Mouse (Mus musculus) embryonic facial prominence, embryonic 12.5 days (tissue): ENCODE results near the gene Fkbp4. TPM values are rescaled to one million over a fixed set of nuclear protein-coding genes. Genes with fewer than 3 reads are reported as not detected.

Experiments used
- ATAC-seq: fragments of 200-750 bp; cut with Nextera tagmentation; 2 replicates; pipeline ENCODE4 v1.8.0; 2017; ENCODE audit not compliant: insufficient number of reproducible peaks, insufficient read depth, low FRiP score, low TSS enrichment
- H3K27ac ChIP-seq: fragments of 300-500 bp; sonication (generic); 2 replicates; pipeline ENCODE4 v1.5.1; 2016; ENCODE audit warnings: mild to moderate bottlenecking
- H3K27me3 ChIP-seq: fragments of 300-500 bp; sonication (generic); 2 replicates; pipeline ENCODE4 v1.6.1; 2016; ENCODE audit warnings: mild to moderate bottlenecking, moderate library complexity
- H3K36me3 ChIP-seq: fragments of 300-500 bp; sonication (generic); 2 replicates; pipeline ENCODE4 v1.6.1; 2016; ENCODE audit warnings: mild to moderate bottlenecking
- H3K4me1 ChIP-seq: fragments of 300-500 bp; sonication (generic); 2 replicates; pipeline ENCODE4 v1.6.1; 2016
- H3K4me2 ChIP-seq: fragments of 300-500 bp; sonication (generic); replicated peaks from 2 replicates; pipeline ENCODE4 v1.6.1; 2016; ENCODE audit warnings: mild to moderate bottlenecking, moderate library complexity
- H3K4me3 ChIP-seq: fragments of 300-500 bp; sonication (generic); 2 replicates; pipeline ENCODE4 v1.5.1; 2016; ENCODE audit warnings: mild to moderate bottlenecking
- H3K9ac ChIP-seq: fragments of 300-500 bp; sonication (generic); 2 replicates; pipeline ENCODE4 v1.6.1; 2016; ENCODE audit warnings: mild to moderate bottlenecking, moderate library complexity
- H3K9me3 ChIP-seq: fragments of 300-500 bp; sonication (generic); 2 replicates; pipeline ENCODE4 v1.6.1; 2016; ENCODE audit warnings: mild to moderate bottlenecking, moderate library complexity
- WGBS: fragments of 180-500 bp; shearing (Covaris S2); methylation state at CpG from one replicate; pipeline ENCODE4 v1.1.7; 2016; 5-methylcytosine and 5-hydroxymethylcytosine counted together
- polyA plus RNA-seq: library from polyadenylated mRNA; unstranded; fragments of >200 nt; fragmentation: Nextera tagmentation; extraction: Ambion mirVana; gene quantifications from 2 replicates; pipeline ENCODE4 v1.2.1, GENCODE M21; 2016

Fkbp4 gene
- polyA plus RNA-seq, 1 experiment from 2014 or later = 502 TPM

GRCm38 (mm10) chr6:128436356-128437005 lies 2.0 kb downstream of the Fkbp4 start:
- H3K27me3 ChIP-seq = no peaks in the 10 kb centered on the region
- H3K36me3 ChIP-seq = peaks cover 50% of the 10 kb centered on the region
- no peaks in the 10 kb centered on the region for H3K9me3 ChIP-seq
- no peak overlapping the region for H3K27ac ChIP-seq
- H3K9ac ChIP-seq = peak overlapping the region; percentile 90
- peak overlapping the region; percentile 77 for H3K4me2 ChIP-seq
- peak overlapping the region; percentile 97 for H3K4me3 ChIP-seq
- no peak for ATAC-seq
- peaks cover 16% of the 10 kb centered on the region for H3K4me1 ChIP-seq
- WGBS = 93% methylated on average over 8 of the region's 8 CpGs

- no peak for ATAC-seq
- peaks cover 59% of the 10 kb centered on the region for H3K36me3 ChIP-seq
- no peak overlapping the region for H3K4me3 ChIP-seq
- no peak overlapping the region for H3K4me2 ChIP-seq
- peaks cover 16% of the 10 kb centered on the region for H3K4me1 ChIP-seq
- H3K27ac ChIP-seq = no peak overlapping the region
- H3K27me3 ChIP-seq = no peaks in the 10 kb centered on the region
- H3K9me3 ChIP-seq = no peaks in the 10 kb centered on the region
- 86% methylated on average over 5 of the region's 5 CpGs for WGBS
- H3K9ac ChIP-seq = no peak overlapping the region
These were observed 3.0 kb downstream of the Fkbp4 start for GRCm38 (mm10) chr6:128435474-128435873.

DNA sequence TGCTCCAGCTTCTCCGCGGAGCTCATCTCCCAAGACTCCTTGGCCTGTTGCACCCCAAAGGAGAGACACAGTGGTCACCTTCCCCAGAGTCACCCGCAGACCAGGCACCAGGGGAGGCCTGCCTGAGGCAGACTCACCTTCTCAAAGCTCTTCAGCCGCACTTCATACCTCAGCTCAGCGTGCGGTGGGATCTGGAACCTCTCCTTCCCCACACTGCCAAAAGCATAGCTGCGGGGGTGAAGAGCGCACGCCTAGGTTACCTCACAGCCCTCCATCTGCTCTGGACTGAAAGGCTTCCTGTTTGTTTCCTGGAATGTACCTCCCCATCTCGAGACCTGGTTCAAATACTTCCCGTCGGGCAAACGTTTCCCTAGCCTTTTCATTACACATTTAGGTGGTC lies 4.9 kb downstream of the Fkbp4 start:
- no peak overlapping the region for H3K9ac ChIP-seq
- ATAC-seq = no peak
- H3K27me3 ChIP-seq = no peaks in the 10 kb centered on the region
- H3K4me2 ChIP-seq = no peak overlapping the region
- peaks cover 10% of the 10 kb centered on the region for H3K4me1 ChIP-seq
- no peaks in the 10 kb centered on the region for H3K9me3 ChIP-seq
- no peak overlapping the region for H3K27ac ChIP-seq
- H3K4me3 ChIP-seq = no peak overlapping the region
- H3K36me3 ChIP-seq = peaks cover 75% of the 10 kb centered on the region
- 95% methylated on average over 13 of the region's 13 CpGs for WGBS

DNA sequence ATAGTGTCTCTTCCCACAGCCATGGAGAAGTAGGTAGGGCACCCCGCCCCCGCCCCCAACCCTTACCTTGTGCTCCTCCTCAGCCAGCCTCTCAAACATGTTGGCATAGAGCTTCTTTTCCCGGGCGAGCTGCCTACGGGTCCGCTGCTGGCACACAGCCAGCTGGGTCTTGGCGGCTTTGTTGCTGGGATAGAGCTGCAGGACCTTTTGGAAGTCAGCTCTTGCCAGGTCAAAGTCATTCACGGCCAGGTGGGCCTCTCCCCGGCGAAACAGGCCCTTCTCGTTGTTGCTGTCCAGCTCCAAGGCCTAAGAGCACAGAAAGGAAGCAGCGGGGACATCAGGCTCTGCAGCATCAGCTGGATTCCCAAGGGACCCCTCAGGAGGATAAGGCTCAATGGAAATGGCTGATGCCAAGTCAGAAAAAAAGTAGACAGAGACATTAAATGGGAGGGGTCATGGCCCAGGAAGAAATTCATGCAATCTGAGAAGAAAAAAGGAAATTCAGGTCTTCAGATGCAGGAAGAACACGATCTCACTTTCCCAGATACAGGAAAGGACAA lies 6.0 kb downstream of the Fkbp4 start:
- peaks cover 10% of the 10 kb centered on the region for H3K4me1 ChIP-seq
- H3K27me3 ChIP-seq = no peaks in the 10 kb centered on the region
- no peak overlapping the region for H3K4me3 ChIP-seq
- no peaks in the 10 kb centered on the region for H3K9me3 ChIP-seq
- H3K27ac ChIP-seq = no peak overlapping the region
- WGBS = 94% methylated on average over 13 of the region's 13 CpGs
- ATAC-seq = no peak
- peaks cover 86% of the 10 kb centered on the region for H3K36me3 ChIP-seq
- H3K4me2 ChIP-seq = no peak overlapping the region
- no peak overlapping the region for H3K9ac ChIP-seq

DNA sequence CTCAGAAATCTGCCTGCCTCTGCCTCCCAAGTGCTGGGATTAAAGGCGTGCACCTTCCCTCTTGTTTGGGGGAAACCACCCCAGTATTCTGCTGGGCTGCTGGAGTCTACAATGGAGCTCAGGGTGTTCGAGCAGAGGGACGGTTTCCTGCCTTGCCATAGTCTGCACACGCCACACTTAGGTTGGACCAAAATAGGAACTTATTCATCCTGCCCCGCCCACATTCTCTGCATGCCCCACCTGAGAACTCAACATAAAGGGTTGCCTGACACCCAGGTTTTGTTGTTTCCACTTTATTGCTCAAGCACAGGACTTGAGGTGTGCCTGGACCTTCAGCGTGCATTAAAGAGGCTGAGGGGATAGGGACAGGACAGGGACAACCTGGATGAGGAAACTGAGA lies 8.7 kb downstream of the Fkbp4 start:
- whole genome bisulfite sequencing = 88% methylated on average over 6 of the region's 6 CpGs
- Histone ChIP-seq H3K27me3 (no peaks in the 10 kb centered on the region), H3K9me3 (no peaks in the 10 kb centered on the region), H3K27ac (no peak overlapping the region), H3K4me1 (no peaks in the 10 kb centered on the region), H3K4me2 (no peak overlapping the region), H3K9ac (no peak overlapping the region), H3K4me3 (no peak overlapping the region), H3K36me3 (peaks cover 70% of the 10 kb centered on the region)
- no peak for ATAC-seq

- no peak for ATAC-seq
- 96% methylated on average over 2 of the region's 2 CpGs for WGBS
These were observed 9.2 kb downstream of the Fkbp4 start for GRCm38 (mm10) chr6:128429300-128429699.

GRCm38 (mm10) chr6:128427571-128427970 lies 10.9 kb downstream of the Fkbp4 start:
- ATAC-seq = no peak
- no peak overlapping the region for H3K27ac ChIP-seq
- no peaks in the 10 kb centered on the region for H3K9me3 ChIP-seq
- H3K36me3 ChIP-seq = peaks cover 47% of the 10 kb centered on the region
- H3K4me2 ChIP-seq = no peak overlapping the region
- H3K9ac ChIP-seq = no peak overlapping the region
- 0 out of 2 replicates have a peak, but pooled peaks cover 3% of the 10 kb centered on the region for H3K4me1 ChIP-seq
- H3K27me3 ChIP-seq = no peaks in the 10 kb centered on the region
- H3K4me3 ChIP-seq = no peak overlapping the region
- 85% methylated on average over 5 of the region's 5 CpGs for WGBS

More at GRCm38 (mm10) chr6:128429300-128429699, 9.2 kb downstream of the Fkbp4 start:
- H3K4me3 ChIP-seq = no peak overlapping the region
- no peak overlapping the region for H3K27ac ChIP-seq
- no peaks in the 10 kb centered on the region for H3K4me1 ChIP-seq
- no peaks in the 10 kb centered on the region for H3K27me3 ChIP-seq
- H3K4me2 ChIP-seq = no peak overlapping the region
- H3K36me3 ChIP-seq = peaks cover 65% of the 10 kb centered on the region
- no peak overlapping the region for H3K9ac ChIP-seq
- H3K9me3 ChIP-seq = no peaks in the 10 kb centered on the region

GRCm38 (mm10) chr6:128425046-128425445 lies 13.4 kb downstream of the Fkbp4 start:
- Histone ChIP-seq H3K36me3 (peaks cover 23% of the 10 kb centered on the region), H3K27ac (peak overlapping the region; percentile 92; the same call in 1 of the 2 replicates), H3K9me3 (no peaks in the 10 kb centered on the region), H3K9ac (peak overlapping the region; percentile 65), H3K27me3 (no peaks in the 10 kb centered on the region), H3K4me2 (peak overlapping the region; percentile 73), H3K4me3 (peak overlapping the region; percentile 60), H3K4me1 (0 out of 2 replicates have a peak, but pooled peaks cover 3% of the 10 kb centered on the region)
- ATAC-seq = no peak
- 21% methylated on average over 9 of the region's 9 CpGs for WGBS

DNA sequence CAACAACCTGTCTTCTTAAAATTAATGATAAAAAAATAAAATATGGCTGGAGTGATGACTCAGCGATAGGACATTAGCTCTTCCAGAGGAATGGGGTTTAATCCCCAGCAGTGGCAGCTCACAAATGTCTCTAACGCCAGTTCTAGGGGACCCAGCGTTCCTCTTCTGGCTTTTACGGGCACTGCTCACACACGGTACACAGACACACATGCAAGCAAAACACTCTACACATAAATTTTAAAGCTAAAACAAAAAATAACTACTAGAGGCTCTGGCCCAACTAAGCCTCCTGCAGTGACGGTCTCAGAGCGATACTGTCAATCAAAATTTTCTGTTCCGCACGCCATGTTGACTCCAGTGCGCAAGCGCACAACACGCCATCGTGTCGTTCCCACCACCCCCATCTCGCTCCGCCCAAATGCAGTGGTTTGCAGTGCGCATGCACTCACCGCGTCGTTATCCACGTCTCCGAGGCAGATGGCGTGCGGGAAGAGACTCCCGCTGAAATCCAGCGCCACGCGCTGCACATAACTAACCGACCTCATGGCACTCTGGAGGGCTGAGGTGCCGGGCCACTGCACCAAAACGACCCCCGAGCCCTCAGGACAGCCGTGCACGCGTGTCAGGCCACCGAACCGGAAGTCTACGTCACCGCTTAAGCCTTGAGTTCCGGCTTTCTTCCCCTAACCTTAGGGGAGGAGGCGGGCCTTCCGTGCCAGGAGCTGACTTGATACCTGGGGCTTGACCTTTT lies 14.0 kb downstream of the Fkbp4 start, which contains the start of gene Itfg2:
Gene Itfg2, minus strand, starts transcription at position 663 of the 751 bp plus-strand sequence.
- Histone ChIP-seq H3K27ac (peak within 1 kb of the TSS; percentile 92), H3K4me2 (peak within 1 kb of the TSS; percentile 73), H3K36me3 (peaks cover 18% of the 10 kb centered on the region; the same call in 1 of the 2 replicates), H3K27me3 (no peaks in the 10 kb centered on the region), H3K9ac (peak within 1 kb of the TSS; percentile 65), H3K4me1 (0 out of 2 replicates have a peak, but pooled peaks cover 3% of the 10 kb centered on the region), H3K4me3 (peak within 1 kb of the TSS; percentile 60), H3K9me3 (no peaks in the 10 kb centered on the region)
- under 1% methylated on average over 42 of the region's 42 CpGs for WGBS
- peak; percentile 90 for ATAC-seq

GRCm38 (mm10) chr6:128423496-128424268 lies 14.8 kb downstream of the Fkbp4 start:
- peak overlapping the region; percentile 73 for H3K4me2 ChIP-seq
- no peaks in the 10 kb centered on the region for H3K27me3 ChIP-seq
- H3K9me3 ChIP-seq = no peaks in the 10 kb centered on the region
- H3K4me3 ChIP-seq = peak overlapping the region; percentile 60
- ATAC-seq = no peak
- H3K36me3 ChIP-seq = peaks cover 13% of the 10 kb centered on the region; the same call in 1 of the 2 replicates
- 51% methylated on average over 16 of the region's 16 CpGs for WGBS
- peak overlapping the region; percentile 65 for H3K9ac ChIP-seq
- H3K4me1 ChIP-seq = 0 out of 2 replicates have a peak, but pooled peaks cover 3% of the 10 kb centered on the region
- H3K27ac ChIP-seq = peak overlapping the region; percentile 92; the same call in 1 of the 2 replicates

GRCm38 (mm10) chr6:128421480-128421879 lies 17.0 kb downstream of the Fkbp4 start:
- Histone ChIP-seq H3K9ac (no peak overlapping the region), H3K4me1 (0 out of 2 replicates have a peak, but pooled peaks cover 3% of the 10 kb centered on the region), H3K27me3 (no peaks in the 10 kb centered on the region), H3K27ac (no peak overlapping the region), H3K4me3 (no peak overlapping the region), H3K9me3 (no peaks in the 10 kb centered on the region), H3K36me3 (no peaks in the 10 kb centered on the region), H3K4me2 (no peak overlapping the region)
- ATAC-seq = no peak
- 89% methylated on average over 3 of the region's 3 CpGs for WGBS
